Mouse (Mus musculus): ENCODE data around the gene Pwwp2b. TPM values are rescaled to one million over a fixed set of nuclear protein-coding genes. Genes with fewer than 3 reads are reported as not detected.

The Pwwp2b gene
- total and polyA plus RNA-seq, 3 experiments: 8.9 to 24.4 (median 16.1) TPM

GRCm38 (mm10) chr7:139257752-139258542 lies 9.7 kb downstream of the Pwwp2b start:
- no peak for DNase-seq

DNA sequence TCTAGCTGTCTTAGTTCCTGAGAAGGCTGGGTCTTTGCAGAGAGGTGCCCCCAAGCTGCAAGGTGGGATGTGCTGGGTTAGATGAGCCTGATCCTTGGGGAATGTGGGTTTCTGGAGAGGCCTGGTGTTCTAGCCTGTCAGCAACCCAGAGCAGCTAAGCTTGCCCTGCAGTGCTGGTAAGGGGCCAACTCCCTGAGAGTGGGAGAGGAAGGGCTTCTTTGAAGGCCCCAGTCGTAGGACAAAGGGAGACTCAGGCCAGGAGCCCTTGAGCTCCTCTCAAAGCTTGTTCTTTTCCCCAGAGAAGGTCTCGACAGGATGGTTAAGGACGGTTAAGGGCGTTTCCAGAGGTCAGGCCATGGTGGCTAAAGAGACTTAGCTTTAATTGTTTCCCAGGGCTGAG lies 16.1 kb downstream of the Pwwp2b start:
- DNase-seq: no peak

- DNase-seq: no peak
Observed at GRCm38 (mm10) chr7:139265634-139266033, 17.4 kb downstream of the Pwwp2b start.

GRCm38 (mm10) chr7:139266431-139266830 lies 18.1 kb downstream of the Pwwp2b start:
- no peak for DNase-seq

DNA sequence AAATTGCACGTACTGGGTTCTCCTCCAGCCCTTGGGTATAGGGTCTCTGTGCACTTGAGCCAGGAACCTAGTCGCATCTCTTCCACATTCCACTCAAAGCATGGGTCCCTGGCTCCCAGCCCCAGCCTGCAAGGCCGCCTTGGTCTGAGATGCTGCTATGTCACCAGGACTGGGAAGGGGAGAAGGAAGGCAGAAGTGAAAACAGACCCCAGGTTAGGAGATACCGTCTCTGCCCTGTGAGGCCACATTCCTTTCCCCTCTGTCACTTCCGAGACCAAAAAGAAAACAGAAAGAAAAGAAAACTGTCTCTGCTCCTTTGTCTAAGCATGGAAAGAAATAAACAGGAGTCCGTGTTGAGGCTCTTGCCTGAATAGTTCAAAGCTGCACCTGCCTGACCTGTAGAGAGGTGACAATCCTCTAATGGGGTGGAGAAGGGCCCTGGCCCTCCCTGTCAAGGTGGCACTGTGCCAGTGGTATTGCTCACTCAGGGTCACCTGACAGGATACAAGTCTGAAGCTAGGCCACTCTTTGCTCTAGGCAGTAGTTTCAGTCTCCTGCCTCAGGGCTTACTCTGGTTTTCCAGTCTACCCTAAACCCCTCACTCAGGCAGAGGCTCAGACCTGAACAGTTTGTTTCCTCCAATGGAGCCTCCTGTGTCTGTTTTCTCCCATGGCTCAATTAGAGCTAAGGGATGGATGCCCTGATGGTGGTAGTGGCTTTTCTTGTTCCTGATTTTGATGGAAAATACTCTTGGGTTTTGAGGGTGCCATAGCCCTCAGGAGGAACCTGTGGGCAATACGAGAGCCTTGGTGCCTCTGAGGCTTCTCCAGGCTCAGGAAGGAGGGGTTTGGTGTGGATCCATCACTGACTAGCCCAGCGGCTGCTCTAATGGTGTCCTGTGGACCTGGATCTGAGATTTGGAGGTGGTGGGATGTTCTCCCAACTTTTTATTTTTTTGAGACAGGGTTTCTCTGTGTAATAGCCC lies 18.9 kb downstream of the Pwwp2b start:
- DNase-seq: peak; percentile 77

DNA sequence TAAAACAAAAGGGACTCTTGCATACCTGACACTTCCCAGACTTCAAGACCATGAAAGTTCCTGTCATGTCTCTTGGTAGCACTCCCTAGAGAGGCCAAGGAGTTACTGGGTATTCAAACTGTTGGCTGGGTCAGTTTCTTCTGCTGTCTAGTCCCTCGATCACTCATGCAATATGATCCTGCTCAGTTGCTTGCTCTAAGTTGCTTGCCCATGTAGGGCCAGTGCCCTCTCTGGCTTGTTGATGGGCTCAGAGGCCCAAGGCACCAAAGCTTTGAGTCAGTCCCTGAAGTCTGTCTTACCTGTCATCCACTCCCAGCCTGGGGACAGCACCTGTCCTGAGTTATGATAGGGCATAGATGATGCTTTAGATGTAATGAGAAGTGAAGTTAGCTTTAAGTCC lies 22.5 kb downstream of the Pwwp2b start:
- DNase-seq: no peak

DNA sequence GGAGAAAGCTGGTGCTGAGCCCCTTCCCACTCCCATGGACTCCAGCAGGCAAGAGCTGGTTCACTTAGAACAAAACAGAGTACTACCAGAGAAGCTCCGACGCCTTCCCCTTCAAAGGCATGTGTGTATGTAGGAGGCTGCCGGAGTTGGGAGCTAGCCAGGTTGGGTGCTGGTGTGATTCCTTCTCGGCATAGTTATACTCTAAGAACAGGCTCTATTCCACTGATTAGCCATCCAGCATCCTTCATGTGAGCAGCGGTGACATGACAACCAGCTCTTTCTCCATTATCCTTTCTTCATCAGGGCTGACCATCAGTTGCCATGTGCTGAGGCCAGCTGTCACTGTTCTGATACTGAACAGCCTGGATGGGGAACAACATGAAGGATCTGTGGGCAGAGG lies 23.6 kb downstream of the Pwwp2b start:
- DNase-seq: no peak

GRCm38 (mm10) chr7:139272639-139273396 lies 24.5 kb downstream of the Pwwp2b start:
- no peak for DNase-seq

- peak; percentile 71 for DNase-seq
Observed at GRCm38 (mm10) chr7:139273397-139273719, 25.1 kb downstream of the Pwwp2b start.

DNA sequence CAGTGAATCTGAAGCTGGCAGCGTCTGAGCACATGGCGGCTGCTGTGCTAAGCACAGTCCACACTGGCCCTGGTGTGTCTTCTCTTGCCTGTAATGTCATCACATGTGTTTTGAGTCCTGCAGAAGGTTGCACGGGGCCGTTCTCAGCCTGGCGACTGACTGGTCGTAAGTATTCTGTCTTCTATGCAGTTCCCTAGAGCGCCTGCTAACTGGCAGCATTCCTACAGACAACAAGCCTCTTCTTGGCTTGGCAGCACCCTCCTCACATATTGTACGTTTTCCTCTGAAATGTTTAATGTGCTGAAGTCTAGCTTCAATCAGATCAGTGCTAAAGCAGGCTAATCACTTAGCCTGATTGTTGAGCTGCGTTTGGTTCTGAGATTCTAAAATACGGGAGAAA lies 27.3 kb downstream of the Pwwp2b start:
- DNase-seq: no peak

DNA sequence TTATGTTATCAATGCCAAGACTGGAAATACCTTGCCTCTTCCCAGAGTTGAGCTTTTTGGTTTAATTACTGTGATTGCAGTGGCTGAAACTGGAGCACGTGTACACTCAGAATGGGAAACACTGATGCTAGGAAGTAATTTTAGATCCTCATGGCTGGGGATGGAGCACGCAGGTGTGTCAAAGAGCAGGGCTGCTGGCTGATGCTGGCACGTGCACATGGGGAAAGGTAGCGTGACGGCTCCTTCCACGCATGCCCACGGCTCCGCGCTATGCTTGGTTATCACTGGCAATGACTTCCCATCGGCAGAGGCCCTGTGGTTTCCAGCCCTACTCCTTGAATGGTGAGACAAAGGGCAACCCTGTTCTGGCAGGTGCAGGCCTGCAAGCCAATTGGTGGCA lies 27.9 kb downstream of the Pwwp2b start:
- DNase-seq: no peak

GRCm38 (mm10) chr7:139277536-139277935 lies 29.3 kb downstream of the Pwwp2b start:
- no peak for DNase-seq

DNA sequence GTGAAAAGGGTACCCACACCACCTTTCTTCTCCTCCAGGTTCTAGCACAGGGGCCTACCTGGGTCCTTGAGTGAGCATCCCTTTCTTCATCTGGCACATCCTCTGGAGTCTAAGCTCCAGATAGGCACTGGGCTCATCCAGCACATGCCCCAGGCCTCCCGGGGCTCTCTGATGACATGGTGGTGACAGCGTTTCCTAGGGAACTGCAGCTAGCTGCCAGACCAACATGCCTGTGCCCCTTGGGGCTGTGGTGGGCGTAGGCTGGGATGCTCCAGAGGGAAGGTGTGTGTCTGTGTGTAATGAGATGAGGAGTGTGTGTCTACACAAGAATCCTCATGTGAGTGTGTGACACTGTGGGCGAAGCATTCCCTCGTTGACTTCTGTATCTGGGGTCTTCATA lies 31.3 kb downstream of the Pwwp2b start:
- DNase-seq: no peak

DNA sequence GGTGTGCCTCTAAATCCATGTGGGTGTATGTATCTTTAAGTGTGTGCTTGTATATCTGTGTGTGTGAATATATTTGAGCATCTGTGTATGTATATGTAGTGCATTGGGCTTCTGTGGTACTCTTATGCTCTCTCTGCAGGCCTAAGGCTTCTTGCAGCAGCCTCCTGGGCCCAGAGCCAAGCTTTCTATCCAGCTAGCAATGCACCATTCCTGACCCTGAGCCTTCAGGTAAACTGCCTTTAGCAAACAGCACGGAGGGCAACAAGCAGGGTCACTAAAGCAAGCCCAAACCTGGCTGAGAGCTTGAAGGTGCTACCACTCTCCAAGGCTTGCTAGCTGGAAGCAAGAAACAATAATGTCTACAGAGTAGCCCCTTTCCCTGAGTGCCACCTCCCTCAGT lies 31.8 kb downstream of the Pwwp2b start:
- no peak for DNase-seq

- no peak for DNase-seq
Observed at GRCm38 (mm10) chr7:139281195-139281594, 32.9 kb downstream of the Pwwp2b start.

- DNase-seq: no peak
Observed at GRCm38 (mm10) chr7:139282037-139282436, 33.8 kb downstream of the Pwwp2b start.

DNA sequence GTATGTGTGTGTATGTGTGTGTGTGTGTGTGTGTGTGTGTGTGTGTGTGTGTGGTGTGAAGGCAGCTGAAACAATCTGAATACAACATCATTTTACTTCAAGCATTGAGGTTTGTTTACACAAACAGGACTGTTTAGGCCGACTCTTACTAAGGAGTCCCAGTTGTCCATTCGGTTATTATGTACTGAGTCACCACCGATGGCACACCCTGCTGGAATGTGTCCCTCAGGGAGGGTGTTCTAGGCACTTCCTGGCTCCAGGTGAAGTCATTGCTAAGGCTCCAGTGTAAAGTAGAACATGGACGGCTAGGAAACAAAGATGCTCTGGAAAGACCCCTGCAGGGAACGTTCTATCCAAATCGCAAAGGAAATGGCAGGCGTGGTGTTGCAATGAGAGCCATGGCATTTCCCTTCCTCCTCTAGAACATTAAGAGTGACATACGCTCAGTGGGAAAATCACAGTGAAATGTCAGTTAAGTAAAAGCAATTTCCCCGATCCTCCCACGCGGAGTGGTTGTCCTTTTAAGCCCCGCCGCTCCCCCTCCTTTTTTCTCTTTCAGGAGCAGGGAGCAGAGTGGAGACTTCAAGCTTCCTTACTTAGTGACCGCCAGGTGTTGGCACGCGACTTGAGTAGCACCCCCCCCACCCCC lies 37.1 kb downstream of the Pwwp2b start:
- DNase-seq: peak; percentile 36

DNA sequence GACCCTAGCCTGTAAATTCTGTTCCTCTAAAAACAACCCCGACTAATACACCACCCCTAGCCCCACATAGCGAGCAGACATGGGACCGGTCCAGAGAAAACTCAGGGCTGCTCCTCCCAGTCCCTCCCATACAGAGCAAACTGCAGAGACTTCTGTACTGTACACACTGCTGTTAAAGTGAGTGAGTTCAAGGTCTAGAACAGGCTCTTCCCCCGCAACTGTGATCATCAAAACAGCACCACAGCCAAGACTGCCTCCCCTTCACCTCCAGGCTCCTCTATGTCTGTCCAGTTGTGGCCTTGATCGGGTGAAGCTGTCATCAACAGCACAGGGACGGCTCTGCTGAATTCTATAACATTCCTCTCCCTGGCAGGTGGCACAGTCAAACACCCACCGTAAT lies 40.3 kb downstream of the Pwwp2b start:
- no peak for DNase-seq

DNA sequence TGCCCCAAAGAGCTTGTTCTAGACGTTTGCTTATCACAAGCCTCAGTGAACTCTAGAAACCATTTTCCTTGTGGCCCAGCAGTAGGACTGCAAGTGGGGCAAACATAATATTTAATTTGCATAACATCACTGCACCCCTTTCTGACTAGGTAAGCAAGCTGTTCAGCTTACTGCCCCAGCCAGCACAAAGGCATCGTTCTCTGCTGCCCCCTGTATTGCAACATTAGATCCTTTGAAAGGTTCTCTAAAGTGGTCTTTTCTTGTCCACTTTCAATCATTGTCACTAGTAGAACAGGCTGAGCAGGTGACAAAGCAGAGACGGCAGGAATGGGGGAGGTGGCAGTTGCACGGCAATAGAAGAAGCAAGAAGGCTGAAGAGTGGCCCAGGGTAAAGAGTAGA lies 45.1 kb downstream of the Pwwp2b start:
- DNase-seq: no peak

DNA sequence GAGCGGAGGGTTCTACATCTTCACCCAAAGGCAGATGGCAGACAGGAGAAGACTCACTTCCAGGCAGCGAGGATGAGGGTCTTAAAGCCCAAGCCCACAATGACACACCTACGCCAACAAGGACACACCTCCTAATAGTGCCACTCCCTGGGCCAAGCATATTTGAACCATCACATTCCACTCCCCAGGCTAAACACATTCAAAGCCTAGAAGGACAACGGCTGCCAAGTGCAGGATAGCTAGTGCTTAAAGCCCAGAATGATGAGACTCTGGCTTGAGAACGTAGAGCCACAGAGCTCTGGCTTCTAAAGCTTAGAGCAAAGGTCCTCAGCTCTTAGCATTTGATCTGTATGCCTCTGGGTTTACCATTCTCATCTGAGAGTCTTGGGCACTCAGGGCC lies 45.8 kb downstream of the Pwwp2b start:
- no peak for DNase-seq

- DNase-seq: peak; percentile 21
Observed at GRCm38 (mm10) chr7:139295653-139296052, 47.4 kb downstream of the Pwwp2b start.

DNA sequence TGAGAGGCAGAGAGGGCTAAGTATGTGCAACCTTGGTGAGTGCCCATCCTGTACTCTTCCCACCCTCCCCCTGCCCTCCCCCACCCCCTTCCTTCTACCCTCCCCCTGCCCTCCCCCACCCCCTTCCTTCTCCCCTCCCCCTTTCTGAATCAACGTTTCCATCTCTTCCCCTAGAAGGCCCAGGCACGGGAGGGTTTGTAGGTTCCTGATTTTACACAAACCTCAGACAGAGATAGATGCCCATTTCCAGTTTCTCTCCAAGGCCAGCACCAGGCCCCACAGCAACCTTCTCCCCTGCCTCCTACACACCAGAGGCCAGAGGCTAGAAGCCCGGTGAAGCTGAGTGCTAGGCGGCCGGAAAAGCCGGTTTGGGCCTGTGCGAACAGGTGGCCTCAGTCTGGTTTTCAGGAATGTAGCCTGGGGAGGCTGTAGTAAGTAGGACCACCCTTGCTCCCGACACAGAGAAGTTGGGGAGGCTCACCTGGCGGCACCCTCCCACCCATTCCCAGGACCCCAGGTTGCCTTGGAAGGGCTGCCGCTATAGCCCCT lies 48.3 kb downstream of the Pwwp2b start:
- DNase-seq: no peak
